Mouse (Mus musculus) midbrain, embryonic 12.5 days (tissue): ENCODE data around the gene Gkn2. TPM values are rescaled to one million over a fixed set of nuclear protein-coding genes. Genes with fewer than 3 reads are reported as not detected.

ENCODE experiments used
- ATAC-seq: fragments of 200-750 bp; cut with Nextera tagmentation; 2 replicates; pipeline ENCODE4 v1.8.0; 2017; ENCODE audit warnings: low read depth, moderate TSS enrichment, moderate library complexity; ENCODE audit not compliant: low FRiP score
- H3K27ac ChIP-seq: fragments of 300-500 bp; sonication (generic); replicated peaks from 2 replicates; pipeline ENCODE4 v1.5.1; 2016; ENCODE audit warnings: mild to moderate bottlenecking
- H3K27me3 ChIP-seq: fragments of 300-500 bp; sonication (generic); 2 replicates; pipeline ENCODE4 v1.6.1; 2016; ENCODE audit warnings: mild to moderate bottlenecking
- H3K36me3 ChIP-seq: fragments of 300-500 bp; sonication (generic); 2 replicates; pipeline ENCODE4 v1.6.1; 2016
- H3K4me1 ChIP-seq: fragments of 300-500 bp; sonication (generic); 2 replicates; pipeline ENCODE4 v1.6.1; 2016
- H3K4me2 ChIP-seq: fragments of 300-500 bp; sonication (generic); replicated peaks from 2 replicates; pipeline ENCODE4 v1.6.1; 2016; ENCODE audit warnings: mild to moderate bottlenecking, moderate library complexity
- H3K4me3 ChIP-seq: fragments of 300-500 bp; sonication (generic); 2 replicates; pipeline ENCODE4 v1.5.1; 2016; ENCODE audit warnings: mild to moderate bottlenecking
- H3K9ac ChIP-seq: fragments of 300-500 bp; sonication (generic); replicated peaks from 2 replicates; pipeline ENCODE4 v1.6.1; 2016; ENCODE audit warnings: mild to moderate bottlenecking, moderate library complexity
- H3K9me3 ChIP-seq: fragments of 300-500 bp; sonication (generic); 2 replicates; pipeline ENCODE4 v1.6.1; 2016; ENCODE audit warnings: mild to moderate bottlenecking
- WGBS: fragments of 180-500 bp; shearing (Covaris S2); methylation state at CpG from one replicate; pipeline ENCODE4 v1.1.7; 2016; 5-methylcytosine and 5-hydroxymethylcytosine counted together
- polyA plus RNA-seq: library from polyadenylated mRNA; unstranded; fragments of >200 nt; fragmentation: Nextera tagmentation; extraction: Ambion mirVana; gene quantifications from 2 replicates; pipeline ENCODE4 v1.2.1, GENCODE M21; 2016

Gkn2 gene
- polyA plus RNA-seq: not detected in 2 replicates

DNA sequence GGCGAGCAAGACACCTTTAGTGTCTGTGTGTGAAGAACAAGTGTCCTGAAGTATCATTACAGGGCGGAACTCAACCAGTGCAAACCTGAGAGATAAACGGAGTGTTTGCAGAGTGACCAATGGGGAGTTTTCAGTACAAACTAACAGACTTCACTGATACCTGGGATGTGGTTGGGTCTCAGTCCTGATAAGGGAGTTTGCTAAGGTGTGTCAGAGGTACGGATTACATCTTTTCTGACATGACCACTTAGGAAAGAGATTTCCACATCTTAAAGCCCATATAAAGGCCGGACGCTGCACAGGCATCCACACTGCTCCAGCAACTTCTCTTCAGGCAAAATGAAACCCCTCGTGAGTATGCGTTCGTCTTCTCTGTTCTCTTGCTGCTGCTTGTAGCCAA lies at the start of gene Gkn2:
Gene Gkn2 (plus strand): TSS at position 301 of the 400 bp plus-strand sequence.
- H3K27ac ChIP-seq: no peak within 1 kb of the TSS
- ATAC-seq: no peak
- 89% methylated on average over 9 of the region's 9 CpGs for WGBS
- no peak within 1 kb of the TSS for H3K9ac ChIP-seq
- no peak within 1 kb of the TSS for H3K4me2 ChIP-seq
- no peak within 1 kb of the TSS for H3K4me3 ChIP-seq
- H3K27me3 ChIP-seq: 0 out of 2 replicates have a peak, but pooled peaks cover 3% of the 10 kb centered on the region
- H3K36me3 ChIP-seq: no peaks in the 10 kb centered on the region
- no peaks in the 10 kb centered on the region for H3K9me3 ChIP-seq
- no peaks in the 10 kb centered on the region for H3K4me1 ChIP-seq

DNA sequence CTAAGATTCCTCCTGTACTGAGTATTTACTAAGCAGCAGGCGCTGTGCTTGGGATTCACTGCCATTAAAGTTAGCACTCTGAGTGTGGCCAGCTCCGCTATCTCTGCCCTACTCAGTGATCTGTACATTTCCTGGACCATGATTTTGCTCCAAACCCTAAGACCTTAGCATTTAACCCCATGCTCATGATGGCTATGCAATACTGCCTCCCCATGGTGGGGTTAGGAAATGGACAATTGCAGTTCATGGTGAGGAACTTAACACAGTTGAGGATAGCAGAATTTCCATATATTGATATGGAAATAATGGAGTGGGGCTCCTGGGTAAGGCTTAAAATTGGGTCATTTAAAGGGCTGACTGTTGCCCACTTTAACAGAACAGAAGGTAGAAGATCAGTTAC lies 49.8 kb upstream of the Gkn2 start:
- H3K9ac ChIP-seq: no peak overlapping the region
- 90% methylated on average over 2 of the region's 2 CpGs for WGBS
- H3K27ac ChIP-seq: no peak overlapping the region
- ATAC-seq: no peak
- no peak overlapping the region for H3K4me3 ChIP-seq
- H3K27me3 ChIP-seq: no peaks in the 10 kb centered on the region
- no peaks in the 10 kb centered on the region for H3K36me3 ChIP-seq
- no peaks in the 10 kb centered on the region; the same call in 1 of the 2 replicates for H3K4me1 ChIP-seq
- H3K4me2 ChIP-seq: no peak overlapping the region
- H3K9me3 ChIP-seq: no peaks in the 10 kb centered on the region

DNA sequence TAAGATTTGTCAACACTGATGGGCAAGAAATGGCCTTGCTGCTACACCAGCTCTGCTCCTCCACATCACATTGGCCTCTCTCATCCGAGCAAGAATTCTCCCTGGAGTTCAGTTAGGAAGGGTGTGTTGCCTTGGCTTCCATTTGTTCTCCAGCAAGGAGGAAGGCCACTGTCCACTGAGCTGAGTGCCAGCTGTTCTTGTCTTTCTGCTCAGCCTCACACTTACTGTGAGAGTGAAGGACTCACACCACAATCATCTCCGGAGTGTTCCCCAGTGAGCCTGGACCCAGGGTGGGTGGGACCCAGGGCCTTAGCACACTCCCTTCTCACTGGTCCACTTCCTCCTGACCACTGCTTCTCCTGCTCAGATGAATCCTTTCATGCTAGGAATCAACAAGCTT lies 46.2 kb upstream of the Gkn2 start:
- no peaks in the 10 kb centered on the region for H3K36me3 ChIP-seq
- no peak overlapping the region for H3K4me2 ChIP-seq
- peaks cover 9% of the 10 kb centered on the region for H3K4me1 ChIP-seq
- H3K9ac ChIP-seq: no peak overlapping the region
- no peak overlapping the region for H3K4me3 ChIP-seq
- WGBS: 82% methylated on average over 2 of the region's 2 CpGs
- H3K9me3 ChIP-seq: no peaks in the 10 kb centered on the region
- no peak for ATAC-seq
- no peak overlapping the region for H3K27ac ChIP-seq
- H3K27me3 ChIP-seq: no peaks in the 10 kb centered on the region

DNA sequence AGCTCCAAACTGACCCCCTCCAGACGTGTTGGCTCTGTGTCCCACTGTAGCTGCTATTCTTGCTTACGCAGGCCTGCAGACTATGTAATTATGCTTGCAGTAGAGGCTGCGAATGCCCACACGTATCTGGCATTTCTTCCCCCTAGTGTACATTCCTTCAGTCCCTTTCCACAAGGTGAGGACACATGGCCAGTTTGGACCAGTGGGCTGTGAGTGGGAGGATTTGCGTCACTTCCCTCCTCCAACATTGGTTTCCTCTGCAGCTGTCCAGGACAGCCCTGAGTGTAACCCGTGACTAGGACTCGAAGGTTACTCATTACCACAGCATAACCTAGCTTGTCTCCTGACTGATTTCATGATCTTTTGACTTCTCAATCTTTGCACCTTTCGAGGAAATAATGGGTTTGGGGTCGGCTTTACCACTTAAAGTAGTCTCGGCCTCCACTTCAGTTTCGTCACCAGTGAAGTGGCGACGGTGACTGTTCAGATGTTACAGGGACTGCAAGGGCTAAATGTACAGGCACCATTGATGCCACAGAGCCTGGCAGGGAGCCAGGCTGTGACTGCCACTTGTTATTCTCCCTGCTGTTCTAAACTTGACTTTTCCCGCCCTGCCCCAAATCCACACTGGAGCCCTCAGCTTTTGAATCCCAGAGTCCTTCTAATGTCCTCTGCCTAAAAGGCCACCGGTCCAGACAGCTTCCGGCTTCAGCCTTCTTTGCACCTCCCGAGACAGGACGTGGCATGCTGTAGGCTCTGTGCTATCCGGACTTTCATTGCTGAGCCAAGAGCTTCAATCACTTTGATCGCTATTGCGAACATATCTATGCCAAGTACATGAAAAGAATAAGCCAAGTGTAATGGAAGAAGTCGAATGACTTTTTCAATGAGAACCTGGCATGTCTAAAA lies 44.6 kb upstream of the Gkn2 start:
- WGBS: 86% methylated on average over 22 of the region's 22 CpGs

DNA sequence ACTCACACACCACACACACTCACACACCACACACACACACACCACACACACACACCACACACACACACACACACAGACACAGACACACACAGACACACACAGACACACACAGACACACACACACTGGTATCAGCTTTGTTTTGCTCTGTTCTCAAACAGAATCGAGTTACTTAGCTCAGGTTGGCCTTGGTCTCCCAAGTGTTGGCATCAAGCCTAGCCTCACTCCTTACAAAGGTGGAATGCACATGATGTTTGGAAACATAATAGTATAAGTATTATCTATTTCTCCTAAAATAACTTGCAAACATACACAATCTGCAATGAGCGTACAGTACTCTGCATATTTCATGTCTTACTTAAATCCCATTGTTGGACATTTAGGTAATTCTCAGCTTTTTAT lies 40.8 kb upstream of the Gkn2 start:
- ATAC-seq: no peak
- Histone ChIP-seq H3K4me3 (no peak overlapping the region), H3K27ac (no peak overlapping the region), H3K4me1 (peaks cover 30% of the 10 kb centered on the region), H3K4me2 (no peak overlapping the region), H3K27me3 (peaks cover 3% of the 10 kb centered on the region; the same call in 1 of the 2 replicates), H3K9ac (no peak overlapping the region), H3K36me3 (no peaks in the 10 kb centered on the region), H3K9me3 (no peaks in the 10 kb centered on the region)
- WGBS: 78% methylated on average over 2 of the region's 2 CpGs

More for the DNA sequence above, 44.6 kb upstream of the Gkn2 start:
- no peaks in the 10 kb centered on the region for H3K27me3 ChIP-seq
- no peak overlapping the region for H3K4me3 ChIP-seq
- no peak overlapping the region for H3K4me2 ChIP-seq
- ATAC-seq: no peak
- no peaks in the 10 kb centered on the region for H3K36me3 ChIP-seq
- no peak overlapping the region for H3K9ac ChIP-seq
- H3K27ac ChIP-seq: no peak overlapping the region
- peaks cover 16% of the 10 kb centered on the region for H3K4me1 ChIP-seq
- no peaks in the 10 kb centered on the region for H3K9me3 ChIP-seq

DNA sequence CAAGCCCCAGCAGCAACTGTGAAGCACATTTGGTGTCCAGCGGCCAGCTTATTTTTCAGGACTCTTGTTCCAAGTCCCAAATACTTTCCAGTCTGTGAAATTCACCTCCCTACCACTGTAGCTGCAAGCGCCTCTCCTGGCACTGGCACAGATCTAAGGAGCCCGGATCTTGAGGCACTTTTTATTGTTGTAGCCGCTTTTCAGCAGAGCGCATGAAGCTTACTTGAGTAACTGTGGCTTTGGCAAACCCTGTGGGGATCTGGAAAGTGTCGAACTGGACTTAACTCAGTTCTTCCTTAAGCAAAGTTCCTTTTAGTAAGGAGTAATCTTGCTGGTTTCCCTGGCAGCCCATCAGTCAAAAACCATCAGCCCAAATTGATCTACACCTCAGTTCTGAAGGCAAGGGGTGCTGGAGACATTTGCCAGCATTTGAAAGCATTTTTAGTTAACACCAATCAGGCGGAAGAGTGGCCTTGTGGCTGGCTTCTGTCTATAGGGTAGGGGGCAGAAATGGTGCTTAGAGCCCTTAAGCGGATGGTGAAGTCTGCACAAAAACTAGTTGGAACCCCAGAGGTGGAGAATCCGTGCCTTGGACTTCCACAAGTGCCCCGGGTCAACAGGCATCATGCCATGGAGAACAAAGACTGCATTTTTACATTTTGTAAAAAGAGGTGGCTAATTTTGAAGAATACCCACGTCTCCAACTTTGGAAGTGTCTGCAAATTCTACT lies 38.6 kb upstream of the Gkn2 start:
- no peaks in the 10 kb centered on the region for H3K36me3 ChIP-seq
- H3K27ac ChIP-seq: no peak overlapping the region

DNA sequence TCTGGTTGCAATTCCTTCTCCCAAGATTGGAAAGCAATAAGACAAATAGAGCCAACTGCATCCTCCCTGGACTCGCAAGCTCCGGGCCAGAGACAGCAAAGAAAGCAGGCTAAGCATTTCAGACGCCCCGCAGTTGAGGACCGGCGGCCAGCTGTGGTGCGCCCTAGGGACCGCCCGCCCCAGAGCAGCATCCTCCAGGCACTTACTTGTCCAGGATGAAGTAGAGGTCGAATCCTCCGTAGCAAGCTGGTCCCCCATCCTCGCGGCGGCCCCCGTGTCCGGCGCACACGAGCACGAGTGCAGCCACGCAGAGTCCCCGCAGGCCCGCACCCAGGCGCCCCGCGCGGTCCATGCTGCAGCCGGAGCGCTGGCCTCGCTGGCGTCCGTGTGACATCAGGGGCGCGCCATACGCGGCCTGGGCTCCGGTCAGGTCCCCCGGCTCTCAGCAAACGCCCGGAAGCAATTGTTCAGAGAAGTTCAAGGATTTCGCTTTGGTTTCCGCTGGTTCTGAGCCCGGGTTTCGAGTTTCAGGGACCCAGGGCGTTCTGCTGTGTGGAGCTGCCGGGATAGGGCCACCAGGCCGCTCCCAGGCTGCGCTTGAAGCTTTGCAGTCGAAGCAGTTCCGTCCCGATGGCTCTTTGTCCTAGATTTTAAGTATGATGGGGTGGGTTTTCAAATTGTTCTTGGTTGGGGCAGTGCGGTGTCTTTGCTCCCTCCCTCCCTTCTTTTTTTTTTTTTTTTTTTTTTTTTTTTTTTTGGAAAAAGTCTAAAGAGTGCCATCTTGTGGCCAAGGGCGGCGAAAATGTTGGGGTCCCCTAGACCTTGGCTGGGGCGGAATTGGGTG lies 37.8 kb upstream of the Gkn2 start, which contains the start of gene Antxr1:
Gene Antxr1 (minus strand): TSS at position 731 of the 844 bp plus-strand sequence.
- no peaks in the 10 kb centered on the region for H3K36me3 ChIP-seq
- peak within 1 kb of the TSS; percentile 78 for H3K4me2 ChIP-seq
- H3K4me1 ChIP-seq: peaks cover 25% of the 10 kb centered on the region
- WGBS: under 1% methylated on average over 54 of the region's 54 CpGs
- peaks cover 3% of the 10 kb centered on the region; the same call in 1 of the 2 replicates for H3K27me3 ChIP-seq
- ATAC-seq: peak; percentile 83
- no peaks in the 10 kb centered on the region for H3K9me3 ChIP-seq
- H3K4me3 ChIP-seq: peak within 1 kb of the TSS; percentile 76
- H3K9ac ChIP-seq: peak within 1 kb of the TSS; percentile 78
- H3K27ac ChIP-seq: peak within 1 kb of the TSS; percentile 61

More for the DNA sequence above, 38.6 kb upstream of the Gkn2 start:
- H3K9me3 ChIP-seq: no peaks in the 10 kb centered on the region
- peak overlapping the region; percentile 78 for H3K4me2 ChIP-seq
- peak overlapping the region; percentile 78 for H3K9ac ChIP-seq
- WGBS: 7% methylated on average over 11 of the region's 11 CpGs
- peaks cover 3% of the 10 kb centered on the region; the same call in 1 of the 2 replicates for H3K27me3 ChIP-seq
- H3K4me3 ChIP-seq: peak overlapping the region; percentile 76
- ATAC-seq: no peak
- H3K4me1 ChIP-seq: peaks cover 25% of the 10 kb centered on the region

DNA sequence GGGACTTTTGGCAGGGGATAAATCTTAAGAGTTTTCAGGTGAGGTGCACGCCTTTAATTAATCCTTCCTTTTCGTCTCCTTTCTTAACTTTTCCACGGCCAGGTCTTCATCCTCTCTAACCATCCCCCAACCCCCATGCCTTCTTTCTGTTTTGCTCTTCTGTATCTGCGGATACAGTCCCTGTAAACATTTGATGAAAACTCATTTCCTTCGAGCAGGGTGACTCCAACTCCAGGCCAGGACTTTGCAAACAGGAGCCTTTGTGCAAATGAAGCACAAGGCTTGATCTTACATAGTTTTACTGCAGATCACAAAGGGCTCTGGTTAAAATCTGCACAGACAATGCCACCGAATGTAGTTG lies 37.2 kb upstream of the Gkn2 start:
- Histone ChIP-seq H3K4me3 (no peak overlapping the region), H3K36me3 (no peaks in the 10 kb centered on the region), H3K4me2 (no peak overlapping the region), H3K27ac (no peak overlapping the region), H3K4me1 (peaks cover 25% of the 10 kb centered on the region), H3K9ac (no peak overlapping the region), H3K27me3 (peaks cover 3% of the 10 kb centered on the region; the same call in 1 of the 2 replicates), H3K9me3 (no peaks in the 10 kb centered on the region)
- WGBS: 32% methylated on average over 6 of the region's 6 CpGs
- no peak for ATAC-seq

DNA sequence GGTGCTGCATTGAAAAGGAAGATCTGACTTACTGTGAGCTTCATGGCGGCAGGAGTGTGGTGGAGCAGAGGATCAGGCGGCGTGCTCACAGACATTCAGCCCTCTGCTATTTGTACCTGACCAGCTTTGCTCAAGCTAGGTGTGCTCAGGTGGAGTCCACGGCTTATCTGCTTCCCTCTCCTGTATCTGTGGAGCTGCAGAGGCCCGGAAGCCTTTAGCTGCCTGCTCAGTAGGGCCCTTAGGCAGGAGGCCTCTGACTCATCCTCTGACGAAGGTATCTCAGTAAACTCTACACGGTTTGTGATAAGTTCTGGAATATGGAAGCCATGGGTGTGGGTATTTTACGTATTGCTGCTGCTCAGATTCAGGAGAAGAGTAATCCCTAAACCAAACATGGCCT lies 22.3 kb upstream of the Gkn2 start, which contains the start of gene Gkn1:
Gene Gkn1 (minus strand): TSS at position 114 of the 400 bp plus-strand sequence.
- Histone ChIP-seq H3K9ac (no peak within 1 kb of the TSS), H3K4me2 (no peak within 1 kb of the TSS), H3K4me1 (no peaks in the 10 kb centered on the region), H3K27me3 (no peaks in the 10 kb centered on the region; the same call in 1 of the 2 replicates), H3K36me3 (no peaks in the 10 kb centered on the region), H3K27ac (no peak within 1 kb of the TSS), H3K4me3 (no peak within 1 kb of the TSS), H3K9me3 (no peaks in the 10 kb centered on the region)
- WGBS: 89% methylated on average over 8 of the region's 8 CpGs
- ATAC-seq: no peak

DNA sequence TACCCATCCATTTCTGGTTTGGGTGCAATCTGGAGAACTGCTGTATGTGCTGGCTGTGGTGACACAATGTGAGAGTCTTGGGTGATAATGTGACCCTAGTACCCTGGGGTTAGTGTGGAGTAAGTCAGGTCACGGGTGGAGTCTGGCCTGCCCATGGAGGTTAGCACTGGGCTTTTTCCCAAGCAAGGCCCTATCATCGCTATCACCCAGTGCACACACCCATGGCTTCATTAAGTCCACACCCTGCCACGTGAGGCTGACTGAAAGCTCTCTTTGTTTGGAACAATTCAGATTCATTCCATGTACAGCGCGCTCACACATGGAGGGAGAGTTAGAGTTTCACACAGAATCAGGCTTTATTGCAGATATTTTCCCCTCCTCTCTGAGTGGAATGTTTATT lies 18.7 kb upstream of the Gkn2 start:
- Histone ChIP-seq H3K27me3 (no peaks in the 10 kb centered on the region), H3K36me3 (no peaks in the 10 kb centered on the region), H3K4me1 (no peaks in the 10 kb centered on the region), H3K9ac (no peak overlapping the region), H3K9me3 (no peaks in the 10 kb centered on the region), H3K4me3 (no peak overlapping the region), H3K27ac (no peak overlapping the region), H3K4me2 (no peak overlapping the region)
- no peak for ATAC-seq
- 76% methylated on average over 5 of the region's 5 CpGs for WGBS

DNA sequence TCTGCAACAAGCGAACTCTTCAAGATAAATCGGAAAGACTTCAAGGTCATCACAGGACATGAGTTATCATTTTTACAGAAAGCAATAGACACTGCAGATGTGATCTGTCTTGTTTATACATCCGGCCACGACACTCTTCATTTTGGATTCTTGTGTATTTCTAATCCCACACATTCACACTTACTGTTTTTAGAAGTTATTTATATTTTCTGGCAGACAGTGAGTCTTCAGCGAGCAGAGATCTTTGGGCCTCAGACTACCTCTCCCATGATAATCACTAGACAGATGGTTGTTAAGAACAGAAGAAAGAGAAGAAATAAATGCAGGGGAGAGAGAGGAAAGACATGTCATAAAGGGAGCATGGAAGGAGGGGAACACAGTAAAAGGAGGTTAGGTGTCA lies 3.9 kb upstream of the Gkn2 start:
- ATAC-seq: no peak
- no peaks in the 10 kb centered on the region for H3K4me1 ChIP-seq
- no peaks in the 10 kb centered on the region for H3K36me3 ChIP-seq
- H3K4me3 ChIP-seq: no peak overlapping the region
- 92% methylated on average over 5 of the region's 5 CpGs for WGBS
- H3K9ac ChIP-seq: no peak overlapping the region
- no peaks in the 10 kb centered on the region for H3K9me3 ChIP-seq
- H3K27me3 ChIP-seq: 0 out of 2 replicates have a peak, but pooled peaks cover 2% of the 10 kb centered on the region
- no peak overlapping the region for H3K27ac ChIP-seq
- no peak overlapping the region for H3K4me2 ChIP-seq
